Mouse (Mus musculus) limb, embryonic 11.5 days (tissue): ENCODE measurements around the gene Ms4a18. TPM values are rescaled to one million over a fixed set of nuclear protein-coding genes. Genes with fewer than 3 reads are reported as not detected.

Experiments
- polyA plus RNA-seq: library from polyadenylated mRNA; unstranded; fragments of >200 nt; fragmentation: Nextera tagmentation; extraction: Ambion mirVana; gene quantifications from 2 replicates; pipeline ENCODE4 v1.2.1, GENCODE M21; 2014

The Ms4a18 gene
- polyA plus RNA-seq, 1 experiment from 2014 or later: not detected

Other genes with a start within 250 kb of the Ms4a18 start
- 0.13 and 0.20 TPM in 2 replicates for gene Cd6, start 188.0 kb downstream of the Ms4a18 start, polyA plus RNA-seq
- gene Slc15a3, start 178.3 kb downstream of the Ms4a18 start, polyA plus RNA-seq: 0.15 and 0.16 TPM in 2 replicates
- gene Tmem132a, start 148.1 kb downstream of the Ms4a18 start, polyA plus RNA-seq: 87.0 and 89.0 TPM in 2 replicates
- 69.6 and 71.1 TPM in 2 replicates for gene Tmem109, start 136.0 kb downstream of the Ms4a18 start, polyA plus RNA-seq
- gene Prpf19, start 122.8 kb downstream of the Ms4a18 start, polyA plus RNA-seq: 55.3 and 59.0 TPM in 2 replicates
- gene Zp1, start 97.4 kb downstream of the Ms4a18 start, polyA plus RNA-seq: not detected in 2 replicates
- not detected in 2 replicates for gene Ptgdr2, start 80.9 kb downstream of the Ms4a18 start, polyA plus RNA-seq
- gene Ccdc86, start 68.8 kb downstream of the Ms4a18 start, polyA plus RNA-seq: 30.2 and 32.3 TPM in 2 replicates
- not detected in 2 replicates for gene Ms4a10, start 43.4 kb downstream of the Ms4a18 start, polyA plus RNA-seq
- 0.18 TPM in 1 of 2 replicates, not detected in the other for gene Ms4a15, start 24.8 kb downstream of the Ms4a18 start, polyA plus RNA-seq
- not detected in 2 replicates for gene Ms4a8a, start 63.1 kb upstream of the Ms4a18 start, polyA plus RNA-seq
- not detected in 2 replicates for gene 1700017D01Rik, start 112.8 kb upstream of the Ms4a18 start, polyA plus RNA-seq
- not detected in 2 replicates for gene 1700025F22Rik, start 147.3 kb upstream of the Ms4a18 start, polyA plus RNA-seq
- gene Ms4a13, start 178.7 kb upstream of the Ms4a18 start, polyA plus RNA-seq: not detected in 2 replicates
- gene Ms4a12, start 214.4 kb upstream of the Ms4a18 start, polyA plus RNA-seq: not detected in 2 replicates
- 0.05 TPM in 1 of 2 replicates, not detected in the other for gene Ms4a1, start 248.2 kb upstream of the Ms4a18 start, polyA plus RNA-seq